Mouse (Mus musculus) left cerebral cortex, adult 8-10 months (tissue): Measurements from ENCODE around the gene Cfap97d1. TPM values are rescaled to one million over a fixed set of nuclear protein-coding genes. Genes with fewer than 3 reads are reported as not detected.

Experiments
- DNase-seq, 2 experiments: peaks; one replicate each; pipeline ENCODE4 v3.0.0; 2022; ENCODE audit warnings: low spot score in 2 of 2
- total RNA-seq, 4 experiments: library from RNA; stranded (reverse); gene quantifications; 2 replicates each; pipeline ENCODE4 v1.2.4; 2022

Gene Cfap97d1
- total RNA-seq, 4 experiments from 2014 or later: not detected

DNA sequence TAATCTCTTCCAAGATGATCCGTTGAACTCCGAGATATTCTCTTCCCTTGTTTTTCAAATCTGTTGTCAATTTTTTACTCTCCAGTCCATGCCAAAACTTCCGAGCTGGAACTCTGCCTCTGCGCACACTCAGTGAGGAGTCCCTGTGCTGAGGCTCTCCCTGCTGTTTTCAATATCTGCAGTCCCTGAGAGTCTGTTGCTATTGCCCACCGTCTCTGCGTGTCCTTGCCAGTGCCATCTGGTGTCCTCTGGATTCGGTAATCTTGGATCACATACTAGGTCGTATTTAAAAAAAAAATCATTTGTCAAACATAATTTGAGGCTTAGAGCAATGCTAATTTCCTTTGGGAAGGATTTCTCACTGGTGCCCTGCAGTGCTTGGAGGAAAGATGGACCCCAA lies 50.8 kb downstream of the Cfap97d1 start:
- no peak for DNase-seq

- DNase-seq: no peak
Measured at GRCm38 (mm10) chr11:102035456-102035960, 51.4 kb downstream of the Cfap97d1 start.

DNA sequence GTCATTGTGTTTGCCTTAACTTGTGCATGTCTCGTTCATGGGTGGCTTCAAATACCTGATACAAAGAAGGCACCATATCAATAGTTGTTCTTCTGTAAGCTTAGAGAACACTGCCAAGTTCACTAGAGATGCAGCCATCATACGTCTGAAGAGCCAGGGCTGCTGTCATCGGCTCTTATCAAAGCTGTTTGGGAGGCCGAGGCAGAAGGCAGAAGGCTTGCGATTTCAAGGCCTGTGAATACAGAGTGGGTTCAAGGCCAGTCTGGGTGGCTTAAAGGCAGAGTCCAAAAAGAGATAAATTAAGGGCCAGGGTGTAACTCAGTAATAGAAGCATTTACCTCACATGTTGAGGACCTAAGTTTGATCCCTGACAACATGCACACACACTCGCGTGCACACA lies 52.3 kb downstream of the Cfap97d1 start:
- DNase-seq: no peak

DNA sequence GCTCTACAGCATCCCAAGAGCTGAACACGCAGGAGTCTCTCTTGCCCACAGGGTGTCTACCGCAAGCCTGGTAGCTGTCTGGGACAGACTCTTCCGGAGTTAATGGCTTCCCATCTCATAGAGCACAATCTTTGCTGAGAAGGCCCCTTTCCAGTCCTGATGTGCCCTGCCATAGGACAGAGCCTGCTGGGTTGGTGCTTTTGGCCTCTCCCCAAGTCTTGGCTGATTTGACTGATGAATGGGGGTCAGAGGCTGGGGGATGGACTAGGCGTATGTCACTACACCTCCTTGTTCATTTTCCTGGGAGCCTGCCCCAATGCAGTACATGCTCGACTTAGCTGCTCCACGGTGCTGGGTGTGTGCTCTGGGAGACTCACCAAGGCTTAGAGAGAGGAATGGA lies 53.7 kb downstream of the Cfap97d1 start:
- DNase-seq: no peak

- DNase-seq: no peak
Measured at GRCm38 (mm10) chr11:102039487-102040137, 55.5 kb downstream of the Cfap97d1 start.

- DNase-seq: peak in 1 of 2 experiments; percentile 82
Measured at GRCm38 (mm10) chr11:102040138-102040524, 56.1 kb downstream of the Cfap97d1 start.

DNA sequence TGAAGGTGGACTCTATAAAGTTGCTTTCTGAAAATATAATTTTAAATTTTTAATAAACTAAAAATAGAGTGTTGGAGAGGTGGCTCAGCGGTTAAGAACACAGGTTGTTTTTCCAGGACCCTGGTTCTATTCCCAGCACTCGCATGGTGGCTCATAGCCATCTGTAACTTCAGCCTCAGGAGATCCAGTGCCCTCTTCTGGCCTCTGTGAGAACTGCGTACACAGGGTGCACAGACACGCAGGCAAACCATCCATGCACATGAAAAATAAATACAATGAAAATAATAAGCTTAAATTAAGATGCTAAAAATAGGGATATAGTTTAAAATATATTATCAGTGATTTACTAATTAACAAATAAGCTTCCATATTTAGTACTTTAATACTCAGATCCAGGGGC lies 56.6 kb downstream of the Cfap97d1 start:
- no peak for DNase-seq

GRCm38 (mm10) chr11:102041350-102041949 lies 57.4 kb downstream of the Cfap97d1 start, which contains the start of gene Cd300lg:
TSS of gene Cd300lg (plus strand) at chr11:102041509.
- no peak for DNase-seq

Other genes with a start within 250 kb of the Cfap97d1 start
- 10 to 100 TPM; 10.2 to 13.5 (median 11.1) TPM for gene Etv4, start 198.9 kb upstream of the Cfap97d1 start, total RNA-seq
- under 1 TPM; 0.26 to 0.74 (median 0.54) TPM for gene Meox1, start 89.9 kb upstream of the Cfap97d1 start, total RNA-seq
- gene Sost, start 17.3 kb upstream of the Cfap97d1 start, total RNA-seq: under 1 TPM in 1 of 4 experiments, not detected in 3; 0.19 TPM
- 100 to 1,000 TPM; 194 to 239 (median 216) TPM for gene Dusp3, start 2.7 kb downstream of the Cfap97d1 start, total RNA-seq
- 10 to 100 TPM; 73.8 to 85.2 (median 77.1) TPM for gene Mpp3, start 44.2 kb downstream of the Cfap97d1 start, total RNA-seq
- under 1 TPM in 3 of 4 experiments, not detected in 1; 0.15 to 0.18 (median 0.17) TPM for gene Cd300lg, start 57.2 kb downstream of the Cfap97d1 start, total RNA-seq
- gene Mpp2, start 104.2 kb downstream of the Cfap97d1 start, total RNA-seq: 100 to 1,000 TPM; 126 to 142 (median 135) TPM
- not detected for gene Ppy, start 117.0 kb downstream of the Cfap97d1 start, total RNA-seq
- gene Pyy, start 123.6 kb downstream of the Cfap97d1 start, total RNA-seq: not detected
- under 1 TPM in 1 of 4 experiments, not detected in 3; 0.18 TPM for gene Nags, start 161.2 kb downstream of the Cfap97d1 start, total RNA-seq
- gene Tmem101, start 172.1 kb downstream of the Cfap97d1 start, total RNA-seq: 10 to 100 TPM; 19.4 to 27.6 (median 20.2) TPM
- 10 to 100 TPM; 52.8 to 55.3 (median 53.9) TPM for gene Lsm12, start 201.0 kb downstream of the Cfap97d1 start, total RNA-seq
- 10 to 100 TPM; 65.4 to 78.4 (median 75.2) TPM for gene G6pc3, start 205.3 kb downstream of the Cfap97d1 start, total RNA-seq
- gene Hdac5, start 245.9 kb downstream of the Cfap97d1 start, total RNA-seq: 100 to 1,000 TPM; 245 to 275 (median 254) TPM